Comparison of ENCODE assay signal across 8 mouse cellular contexts in genomic region chr10:12869846-12870245, GRCm38 (mm10). TPM values are rescaled to one million over a fixed set of nuclear protein-coding genes. Genes with fewer than 3 reads are reported as not detected.
DNase-seq lines count a peak whose midpoint lies in the region; ATAC-seq lines count a peak whose summit lies in the region.

No protein-coding gene starts in this region.

- no peak for ATAC-seq in lung, embryonic 15.5 days (ENCODE audit: borderline replicate concordance, extremely low read depth, low FRiP score, low TSS enrichment)
- no peak for ATAC-seq in heart, embryonic 16.5 days (replicated peaks; ENCODE audit: extremely low read depth, insufficient read depth, low FRiP score)
- ATAC-seq in limb, embryonic 13.5 days (ENCODE audit: low FRiP score, low read depth), result no peak
- no peak for ATAC-seq in neural tube, embryonic 14.5 days (ENCODE audit: low read depth)

- H3K9me3 ChIP-seq in lung, embryonic 15.5 days, result no peaks in the 10 kb centered on the region
- no peaks in the 10 kb centered on the region for H3K9me3 ChIP-seq in heart, embryonic 16.5 days (replicated peaks; ENCODE audit: control insufficient read depth, low read length)
- H3K9me3 ChIP-seq in limb, embryonic 13.5 days, result no peaks in the 10 kb centered on the region
- no peaks in the 10 kb centered on the region for H3K9me3 ChIP-seq in neural tube, embryonic 14.5 days (ENCODE audit: control insufficient read depth, low read length)

- no peak overlapping the region for H3K9ac ChIP-seq in lung, embryonic 15.5 days
- no peak overlapping the region; the same call in 1 of the 2 replicates for H3K9ac ChIP-seq in heart, embryonic 16.5 days (ENCODE audit: low read length)
- no peak overlapping the region for H3K9ac ChIP-seq in limb, embryonic 13.5 days
- no peak overlapping the region for H3K9ac ChIP-seq in neural tube, embryonic 14.5 days (replicated peaks; ENCODE audit: low read depth, low read length)

- 15% methylated on average over 1 of the region's 1 CpGs for WGBS in lung, embryonic 15.5 days
- 32% methylated on average over 1 of the region's 1 CpGs for WGBS in heart, embryonic 16.5 days
- 27% methylated on average over 1 of the region's 1 CpGs for WGBS in limb, embryonic 13.5 days
- WGBS in neural tube, embryonic 14.5 days, result 33% methylated on average over 1 of the region's 1 CpGs

- peak overlapping the region; percentile 90 for H3K4me2 ChIP-seq in lung, embryonic 15.5 days
- H3K4me2 ChIP-seq in heart, embryonic 16.5 days (ENCODE audit: low read depth, low read length), result peak overlapping the region; percentile 95
- H3K4me2 ChIP-seq in limb, embryonic 13.5 days (replicated peaks), result peak overlapping the region; percentile 92
- peak overlapping the region; percentile 84 for H3K4me2 ChIP-seq in neural tube, embryonic 14.5 days (ENCODE audit: low read depth, low read length)

- no peak overlapping the region for H3K27ac ChIP-seq in lung, embryonic 15.5 days
- no peak overlapping the region for H3K27ac ChIP-seq in heart, embryonic 16.5 days (ENCODE audit: low read length)
- H3K27ac ChIP-seq in limb, embryonic 13.5 days, result no peak overlapping the region
- no peak overlapping the region for H3K27ac ChIP-seq in neural tube, embryonic 14.5 days (ENCODE audit: low read depth, low read length)

- peaks cover 18% of the 10 kb centered on the region for H3K4me1 ChIP-seq in lung, embryonic 15.5 days
- peaks cover 13% of the 10 kb centered on the region for H3K4me1 ChIP-seq in heart, embryonic 16.5 days (ENCODE audit: control insufficient read depth, insufficient read depth, low read length)
- H3K4me1 ChIP-seq in limb, embryonic 13.5 days, result peaks cover 16% of the 10 kb centered on the region
- 0 out of 2 replicates have a peak, but pooled peaks cover 8% of the 10 kb centered on the region for H3K4me1 ChIP-seq in neural tube, embryonic 14.5 days (ENCODE audit: control insufficient read depth, insufficient read depth, low read length)

- H3K27me3 ChIP-seq in lung, embryonic 15.5 days, result no peaks in the 10 kb centered on the region
- H3K27me3 ChIP-seq in heart, embryonic 16.5 days (ENCODE audit: control insufficient read depth, insufficient read depth, low read length), result no peaks in the 10 kb centered on the region
- peaks cover 4% of the 10 kb centered on the region; the same call in 1 of the 2 replicates for H3K27me3 ChIP-seq in limb, embryonic 13.5 days
- no peaks in the 10 kb centered on the region for H3K27me3 ChIP-seq in neural tube, embryonic 14.5 days (ENCODE audit: control insufficient read depth, insufficient read depth, low read length)

- DNase-seq in lung, adult 18-20 months, result no peak
- no peak for DNase-seq in right cerebral cortex, postnatal 25 days
- DNase-seq in ovary, postnatal 10 days (ENCODE audit: low spot score), result no peak
- DNase-seq in layer of hippocampus, adult 8-10 months (ENCODE audit: low spot score in 2 of 2), result no peak

- H3K4me3 ChIP-seq in lung, embryonic 15.5 days, result peak overlapping the region; percentile 84
- H3K4me3 ChIP-seq in heart, embryonic 16.5 days (ENCODE audit: low read length), result no peak overlapping the region; the same call in 1 of the 2 replicates
- H3K4me3 ChIP-seq in limb, embryonic 13.5 days, result peak overlapping the region; percentile 72
- H3K4me3 ChIP-seq in neural tube, embryonic 14.5 days (ENCODE audit: low read depth, low read length), result no peak overlapping the region; the same call in 1 of the 2 replicates

- H3K36me3 ChIP-seq in lung, embryonic 15.5 days, result no peaks in the 10 kb centered on the region
- H3K36me3 ChIP-seq in heart, embryonic 16.5 days (ENCODE audit: control insufficient read depth, insufficient read depth), result no peaks in the 10 kb centered on the region
- H3K36me3 ChIP-seq in limb, embryonic 13.5 days, result no peaks in the 10 kb centered on the region
- H3K36me3 ChIP-seq in neural tube, embryonic 14.5 days (ENCODE audit: control insufficient read depth, insufficient read depth, low read length), result no peaks in the 10 kb centered on the region

RNA-seq across cellular contexts. Expression of gene Utrn, which starts 0.7 kb away (rescaled TPM):
- polyA plus RNA-seq in lung, embryonic 15.5 days (2015; fragmentation: Nextera tagmentation; extraction: Ambion mirVana), result 62.6 and 78.8 TPM in 2 replicates
- polyA plus RNA-seq in heart, embryonic 16.5 days (2015; fragmentation: Nextera tagmentation; extraction: Ambion mirVana), result 65.7 and 66.8 TPM in 2 replicates
- polyA plus RNA-seq in limb, embryonic 13.5 days (2015; fragmentation: Nextera tagmentation; extraction: Ambion mirVana), result 89.9 and 90.2 TPM in 2 replicates
- polyA plus RNA-seq in neural tube, embryonic 14.5 days (2014; fragmentation: Nextera tagmentation; extraction: Ambion mirVana), result 16.0 and 28.3 TPM in 2 replicates
- 10 to 100 TPM; 39.9 to 46.6 (median 44.0) TPM for total RNA-seq in layer of hippocampus, adult 8-10 months (2022)

Comparison
In these comparisons a context has a peak if more than half of its experiments do, and no peak if none do; other contexts are left out.
1. H3K4me3 ChIP-seq: peak in lung, embryonic 15.5 days (single experiment) and limb, embryonic 13.5 days (single experiment); none in heart, embryonic 16.5 days (single experiment) and neural tube, embryonic 14.5 days (single experiment).
2. Peak in every context shown above with its lines, with median percentiles within 50 percentile points of each other: H3K4me2 ChIP-seq.